Mouse (Mus musculus): ENCODE results near the gene Igf2r. TPM values are rescaled to one million over a fixed set of nuclear protein-coding genes. Genes with fewer than 3 reads are reported as not detected.

The Igf2r gene
- polyA plus RNA-seq, 1 experiment from 2014 or later = 38.6 TPM

DNA sequence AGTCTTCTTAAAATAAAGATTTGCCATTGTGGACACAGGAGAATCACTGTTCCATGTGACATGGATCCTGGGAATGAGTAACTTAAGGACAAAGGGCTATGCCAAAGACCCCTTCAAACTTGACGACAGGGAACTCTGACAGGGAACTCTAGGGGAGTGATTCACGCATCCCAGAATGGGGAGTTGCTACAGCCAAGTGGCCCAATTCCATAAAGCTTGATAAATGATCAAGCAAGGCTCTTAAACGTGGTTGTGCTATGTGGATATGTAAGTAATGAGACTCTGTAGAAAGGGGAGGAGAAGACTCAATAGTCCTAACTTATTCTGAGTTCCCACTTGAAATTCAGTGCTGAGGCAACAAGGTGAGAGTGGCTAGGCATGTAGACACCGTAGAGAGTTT, 134.7 kb downstream of the Igf2r start:
- no peak overlapping the region for H3K4me2 ChIP-seq (ENCODE audit: low read depth, low read length)

More for the DNA sequence above, 134.7 kb downstream of the Igf2r start:
- H3K4me1 ChIP-seq (ENCODE audit: control insufficient read depth, insufficient read depth, low read length) = 0 out of 2 replicates have a peak, but pooled peaks cover 7% of the 10 kb centered on the region
- no peaks in the 10 kb centered on the region for H3K36me3 ChIP-seq (ENCODE audit: control insufficient read depth, insufficient read depth, low read length)
- H3K27me3 ChIP-seq (ENCODE audit: control insufficient read depth, insufficient read depth, low read length) = no peaks in the 10 kb centered on the region
- ATAC-seq (ENCODE audit: insufficient read depth, low FRiP score) = no peak
- 41% methylated on average over 4 of the region's 4 CpGs for WGBS
- H3K27ac ChIP-seq (ENCODE audit: low read length) = no peak overlapping the region
- no peak overlapping the region for H3K4me3 ChIP-seq (replicated peaks; ENCODE audit: low read length)
- H3K9me3 ChIP-seq (replicated peaks; ENCODE audit: control insufficient read depth, low read length) = peaks cover 3% of the 10 kb centered on the region; the same call in 1 of the 2 replicates
- H3K9ac ChIP-seq (ENCODE audit: low read length) = no peak overlapping the region

Other genes with a start within 250 kb of the Igf2r start
- 0.06 TPM in 1 of 2 replicates, not detected in the other for gene Slc22a2, start 185.5 kb downstream of the Igf2r start, polyA plus RNA-seq (2015; fragmentation: Nextera tagmentation; extraction: Ambion mirVana)
- 0.96 and 1.2 TPM in 2 replicates for gene Slc22a1, start 93.8 kb downstream of the Igf2r start, polyA plus RNA-seq (2015; fragmentation: Nextera tagmentation; extraction: Ambion mirVana)
- 0.84 and 0.89 TPM in 2 replicates for gene Mas1, start 98.5 kb upstream of the Igf2r start, polyA plus RNA-seq (2015; fragmentation: Nextera tagmentation; extraction: Ambion mirVana)
- 0.09 TPM in 1 of 2 replicates, not detected in the other for gene Mrgprh, start 106.4 kb upstream of the Igf2r start, polyA plus RNA-seq (2015; fragmentation: Nextera tagmentation; extraction: Ambion mirVana)
- gene Pnldc1, start 140.6 kb upstream of the Igf2r start, polyA plus RNA-seq (2015; fragmentation: Nextera tagmentation; extraction: Ambion mirVana) = 0.42 and 1.1 TPM in 2 replicates
- gene Tcp1, start 146.0 kb upstream of the Igf2r start, polyA plus RNA-seq (2015; fragmentation: Nextera tagmentation; extraction: Ambion mirVana) = 347 and 392 TPM in 2 replicates
- gene Mrpl18, start 146.7 kb upstream of the Igf2r start, polyA plus RNA-seq (2015; fragmentation: Nextera tagmentation; extraction: Ambion mirVana) = 120 and 141 TPM in 2 replicates
- gene Acat3, start 170.9 kb upstream of the Igf2r start, polyA plus RNA-seq (2015; fragmentation: Nextera tagmentation; extraction: Ambion mirVana) = 1.2 and 1.5 TPM in 2 replicates
- gene Acat2, start 191.1 kb upstream of the Igf2r start, polyA plus RNA-seq (2015; fragmentation: Nextera tagmentation; extraction: Ambion mirVana) = 137 TPM in 2 replicates
- 101 and 105 TPM in 2 replicates for gene Wtap, start 224.5 kb upstream of the Igf2r start, polyA plus RNA-seq (2015; fragmentation: Nextera tagmentation; extraction: Ambion mirVana)
- 125 and 130 TPM in 2 replicates for gene Sod2, start 237.2 kb upstream of the Igf2r start, polyA plus RNA-seq (2015; fragmentation: Nextera tagmentation; extraction: Ambion mirVana)